Mouse (Mus musculus): ENCODE measurements around the gene Pdzph1.
A peak's percentile ranks its signal among the peaks of the same experiment; 100 is the strongest.

- TF ChIP-seq CTCF (IDR thresholded peaks at IDR 0.05; ENCODE audit: extremely low read depth, insufficient read depth, low read length) (peak; percentile 55; the same call in 1 of the 2 replicates), POLR2A (IDR thresholded peaks at IDR 0.05; ENCODE audit: extremely low read depth, insufficient read depth, low read length) (no peak)
These were observed 72.1 kb downstream of the Pdzph1 start for GRCm38 (mm10) chr17:58919061-58919460.
